Mouse (Mus musculus) heart, postnatal 36 days (tissue): ENCODE results near the gene Retreg1. TPM values are rescaled to one million over a fixed set of nuclear protein-coding genes. Genes with fewer than 3 reads are reported as not detected.

Experiments used
- DNase-seq, 2 experiments: peaks; one replicate each; pipeline ENCODE4 v3.0.0; 2021 to 2022
- intact Hi-C: fragments of 180-260 bp; cut with DNase I; formaldehyde crosslinking; loops from one replicate; pipeline ENCODE4 v1.15.1; 2025
- total RNA-seq, 2 experiments: library from RNA; stranded (reverse); gene quantifications; 2 replicates each; pipeline ENCODE4 v1.2.3; 2021

Gene Retreg1
- total RNA-seq, 2 experiments from 2014 or later, result 319 to 364 TPM

- DNase-seq, result peak in 1 of 2 experiments; percentile 62
- intact Hi-C loops, result no loop called here
Measured at GRCm38 (mm10) chr15:25940397-25941377, 97.7 kb downstream of the Retreg1 start.

GRCm38 (mm10) chr15:25941514-25941913, 98.5 kb downstream of the Retreg1 start:
- intact Hi-C loops, result no loop called here
- no peak for DNase-seq

GRCm38 (mm10) chr15:25942415-25942814, 99.4 kb downstream of the Retreg1 start:
- intact Hi-C loops, result no loop called here
- no peak for DNase-seq

- intact Hi-C loops, result no loop called here
- no peak for DNase-seq
Measured at GRCm38 (mm10) chr15:25943386-25944137, 100.6 kb downstream of the Retreg1 start.

- intact Hi-C loops, result no loop called here
- DNase-seq, result no peak
Measured at GRCm38 (mm10) chr15:25945224-25945623, 102.2 kb downstream of the Retreg1 start.

- intact Hi-C loops, result no loop called here
- no peak for DNase-seq
Measured at GRCm38 (mm10) chr15:25946482-25946881, 103.5 kb downstream of the Retreg1 start.

- intact Hi-C loops, result no loop called here
- DNase-seq, result no peak
Measured at GRCm38 (mm10) chr15:25947383-25947782, 104.4 kb downstream of the Retreg1 start.

- intact Hi-C loops, result no loop called here
- DNase-seq, result no peak
Measured at GRCm38 (mm10) chr15:25948257-25949223, 105.6 kb downstream of the Retreg1 start.

GRCm38 (mm10) chr15:25949696-25950095, 106.7 kb downstream of the Retreg1 start:
- intact Hi-C loops, result no loop called here

GRCm38 (mm10) chr15:25950584-25950983, 107.6 kb downstream of the Retreg1 start:
- DNase-seq, result no peak
- intact Hi-C loops, result no loop called here

More at GRCm38 (mm10) chr15:25949696-25950095, 106.7 kb downstream of the Retreg1 start:
- DNase-seq, result no peak

GRCm38 (mm10) chr15:25951037-25951436, 108.1 kb downstream of the Retreg1 start:
- DNase-seq, result no peak
- intact Hi-C loops, result no loop called here

GRCm38 (mm10) chr15:25956001-25956400, 113.0 kb downstream of the Retreg1 start:
- intact Hi-C loops, result loop anchor here (5.0 kb wide), 1 partner anchor 529 kb away; no protein-coding TSS in a partner anchor
- DNase-seq, result no peak

GRCm38 (mm10) chr15:25956422-25957117, 113.6 kb downstream of the Retreg1 start:
- no peak for DNase-seq
- intact Hi-C loops, result loop anchor here (5.0 kb wide), 1 partner anchor 529 kb away; no protein-coding TSS in a partner anchor

GRCm38 (mm10) chr15:25957651-25958050, 114.7 kb downstream of the Retreg1 start:
- intact Hi-C loops, result loop anchor here (5.0 kb wide), 1 partner anchor 530 kb away; no protein-coding TSS in a partner anchor
- DNase-seq, result no peak

GRCm38 (mm10) chr15:25959375-25959774, 116.4 kb downstream of the Retreg1 start:
- DNase-seq, result no peak
- intact Hi-C loops, result loop anchor here (1.0 to 5.0 kb wide), 2 partner anchors 59 to 532 kb away; no protein-coding TSS in a partner anchor

GRCm38 (mm10) chr15:25960231-25960630, 117.3 kb downstream of the Retreg1 start:
- no peak for DNase-seq

GRCm38 (mm10) chr15:25966220-25966774, 123.3 kb downstream of the Retreg1 start:
- DNase-seq, result no peak
- intact Hi-C loops, result loop anchor here (10.0 kb wide), 1 partner anchor 241 kb away; no protein-coding TSS in a partner anchor

More at GRCm38 (mm10) chr15:25960231-25960630, 117.3 kb downstream of the Retreg1 start:
- intact Hi-C loops, result loop anchor here (2.0 to 10.0 kb wide), 2 partner anchors 155 to 235 kb away; no protein-coding TSS in a partner anchor

- intact Hi-C loops, result no loop called here
- DNase-seq, result no peak
Measured at GRCm38 (mm10) chr15:25971596-25971995, 128.6 kb downstream of the Retreg1 start.

GRCm38 (mm10) chr15:25972758-25973157, 129.8 kb downstream of the Retreg1 start:
- intact Hi-C loops, result no loop called here
- DNase-seq, result no peak
